Mouse (Mus musculus) liver, embryonic 14.5 days (tissue): ENCODE data around the gene Chst14. TPM values are rescaled to one million over a fixed set of nuclear protein-coding genes. Genes with fewer than 3 reads are reported as not detected.

Experiments used
- ATAC-seq: fragments of 200-750 bp; cut with Nextera tagmentation; 2 replicates; pipeline ENCODE4 v1.8.0; 2017; ENCODE audit warnings: moderate number of reproducible peaks, mild to moderate bottlenecking, moderate library complexity; ENCODE audit not compliant: insufficient read depth
- DNase-seq, 3 experiments: peaks; one replicate each; pipeline ENCODE4 v3.0.0-alpha.2; 2012 to 2013; ENCODE audit warnings: low read depth in 3 of 3, low spot score in 3 of 3
- H3K27ac ChIP-seq: fragments of 300-500 bp; sonication (generic); 2 replicates; pipeline ENCODE4 v1.5.1; 2014; ENCODE audit warnings: moderate library complexity, mild to moderate bottlenecking, control low read depth, inconsistent platforms
- H3K27me3 ChIP-seq: fragments of 300-500 bp; sonication (generic); 2 replicates; pipeline ENCODE4 v1.6.1; 2014; ENCODE audit warnings: mild to moderate bottlenecking, low read length, moderate library complexity; ENCODE audit not compliant: control insufficient read depth, insufficient read depth
- H3K36me3 ChIP-seq: fragments of 300-500 bp; sonication (generic); replicated peaks from 2 replicates; pipeline ENCODE4 v1.6.1; 2014; ENCODE audit warnings: low read depth; ENCODE audit not compliant: control insufficient read depth, insufficient read depth
- H3K4me1 ChIP-seq, 2 experiments: fragments of 200-500 bp in 1 of 2; fragments of 300-500 bp in 1 of 2; sonication (generic) in 1 of 2; replicated peaks; 2 replicates each; pipeline ENCODE4 v1.6.1; 2012 to 2014; ENCODE audit warnings: antibody characterized with exemption in 1 of 2, inconsistent platforms in 1 of 2, low read length in 1 of 2; ENCODE audit not compliant: control insufficient read depth in 2 of 2, insufficient read depth in 2 of 2
- H3K4me2 ChIP-seq: fragments of 300-500 bp; sonication (generic); 2 replicates; pipeline ENCODE4 v1.6.1; 2014; ENCODE audit warnings: low read depth, mild to moderate bottlenecking, control low read depth, moderate library complexity
- H3K4me3 ChIP-seq, 2 experiments: fragments of 200-500 bp in 1 of 2; fragments of 300-500 bp in 1 of 2; sonication (generic) in 1 of 2; 2 replicates each; pipeline ENCODE4 v1.5.1; 2012 to 2014; ENCODE audit warnings: low read depth in 2 of 2, low read length in 2 of 2, mild to moderate bottlenecking in 2 of 2, control low read depth in 1 of 2, inconsistent platforms in 1 of 2, moderate library complexity in 1 of 2; ENCODE audit not compliant: insufficient read depth in 1 of 2
- H3K9ac ChIP-seq: fragments of 300-500 bp; sonication (generic); replicated peaks from 2 replicates; pipeline ENCODE4 v1.6.1; 2014; ENCODE audit warnings: mild to moderate bottlenecking, control low read depth, moderate library complexity
- H3K9me3 ChIP-seq: fragments of 300-500 bp; sonication (generic); 2 replicates; pipeline ENCODE4 v1.6.1; 2016; ENCODE audit warnings: low read length, mixed read lengths; ENCODE audit not compliant: control insufficient read depth
- CTCF ChIP-seq: IDR thresholded peaks from 2 replicates; pipeline ENCODE4 v1.5.1; 2016; ENCODE audit warnings: antibody characterized with exemption, low read depth, control low read depth
- EP300 ChIP-seq: IDR thresholded peaks from 2 replicates; pipeline ENCODE4 v1.6.1; 2016; ENCODE audit warnings: antibody characterized with exemption, low read depth
- WGBS: fragments of 180-500 bp; shearing (Covaris S2); extraction: QIAGEN DNeasy Blood & Tissue Kit; methylation state at CpG from one replicate; pipeline ENCODE4 v1.1.7; 2014; ENCODE audit not compliant: insufficient replicate concordance; 5-methylcytosine and 5-hydroxymethylcytosine counted together
- polyA plus RNA-seq, 2 experiments: library from polyadenylated mRNA; depleted of rRNA in 1 of 2; stranded (reverse) in 1 of 2; unstranded in 1 of 2; fragments of >200 nt; fragmentation: Nextera tagmentation in 1 of 2; extraction: Ambion mirVana in 1 of 2; gene quantifications; 2 replicates each; pipeline versions ENCODE4 v1.2.1 to v1.2.3; 2012 to 2014

The Chst14 gene
- polyA plus RNA-seq, 2 experiments = 3.7 to 4.2 TPM

DNA sequence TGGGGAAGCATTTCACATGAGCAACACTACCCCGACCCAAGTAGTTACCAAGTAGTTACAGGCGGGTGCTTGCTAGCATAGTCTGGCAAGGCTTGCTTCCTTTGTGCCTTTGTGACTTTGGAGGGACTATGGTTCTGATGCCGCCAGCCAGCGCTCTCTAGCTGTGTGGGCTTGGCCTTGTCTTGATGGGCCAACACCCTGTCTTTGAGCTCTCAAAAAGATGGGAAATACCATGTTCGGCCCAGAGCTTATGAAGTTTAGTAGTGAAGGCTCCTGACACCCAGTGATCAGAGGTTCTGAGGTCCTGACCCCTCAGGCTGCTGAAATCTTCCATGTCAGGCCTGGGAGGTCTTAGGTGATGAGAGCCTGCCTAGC lies 20.2 kb upstream of the Chst14 start:
- H3K4me3 ChIP-seq = no peak overlapping the region
- ATAC-seq = no peak
- H3K4me1 ChIP-seq = peaks cover 19 to 25% of the 10 kb centered on the region in 2 experiments
- no peak overlapping the region for H3K9ac ChIP-seq
- H3K4me2 ChIP-seq = no peak overlapping the region
- DNase-seq = no peak
- H3K36me3 ChIP-seq = no peaks in the 10 kb centered on the region
- no peaks in the 10 kb centered on the region for H3K9me3 ChIP-seq
- no peak for TF ChIP-seq EP300
- TF ChIP-seq CTCF = no peak
- 76% methylated on average over 5 of the region's 5 CpGs for WGBS
- peaks cover 5% of the 10 kb centered on the region for H3K27me3 ChIP-seq
- H3K27ac ChIP-seq = no peak overlapping the region

- 68% methylated on average over 3 of the region's 3 CpGs for WGBS
- Histone ChIP-seq H3K4me2 (no peak overlapping the region), H3K36me3 (no peaks in the 10 kb centered on the region), H3K4me3 (no peak overlapping the region), H3K4me1 (peaks cover 15 to 24% of the 10 kb centered on the region in 2 experiments), H3K27ac (no peak overlapping the region), H3K9ac (no peak overlapping the region), H3K9me3 (no peaks in the 10 kb centered on the region), H3K27me3 (peaks cover 4% of the 10 kb centered on the region)
- ATAC-seq (no peak), DNase-seq (no peak)
- TF ChIP-seq CTCF (no peak), EP300 (no peak)
Observed at GRCm38 (mm10) chr2:118907781-118908180, 18.5 kb upstream of the Chst14 start.

DNA sequence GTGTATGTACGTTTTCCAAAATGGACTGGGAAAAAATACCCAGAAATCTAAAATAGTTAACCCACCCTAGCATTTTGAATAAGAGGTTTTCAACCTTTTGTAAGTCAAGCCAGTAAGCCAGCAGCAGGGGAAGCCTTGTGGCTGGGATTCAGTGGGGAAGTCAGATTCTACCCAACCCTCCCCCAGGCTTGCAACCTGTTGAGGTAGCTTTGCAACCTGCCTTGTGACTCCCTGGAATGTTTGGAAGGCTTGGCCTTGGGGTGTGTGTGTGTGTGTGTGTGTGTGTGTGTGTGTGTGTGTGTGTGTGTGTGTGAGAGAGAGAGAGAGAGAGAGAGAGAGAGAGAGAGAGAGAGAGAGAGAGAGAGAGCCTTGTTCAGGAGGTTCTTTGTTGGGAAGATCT lies 17.1 kb upstream of the Chst14 start:
- H3K4me1 ChIP-seq = peaks cover 2 to 10% of the 10 kb centered on the region in 2 experiments
- H3K27ac ChIP-seq = no peak overlapping the region
- H3K27me3 ChIP-seq = no peaks in the 10 kb centered on the region
- no peak for TF ChIP-seq CTCF
- TF ChIP-seq EP300 = no peak
- no peak for ATAC-seq
- no peak for DNase-seq
- no peak overlapping the region for H3K4me2 ChIP-seq
- WGBS = 58% methylated on average over 1 of the region's 1 CpGs
- H3K9ac ChIP-seq = no peak overlapping the region
- H3K36me3 ChIP-seq = no peaks in the 10 kb centered on the region
- no peak overlapping the region for H3K4me3 ChIP-seq
- H3K9me3 ChIP-seq = no peaks in the 10 kb centered on the region

DNA sequence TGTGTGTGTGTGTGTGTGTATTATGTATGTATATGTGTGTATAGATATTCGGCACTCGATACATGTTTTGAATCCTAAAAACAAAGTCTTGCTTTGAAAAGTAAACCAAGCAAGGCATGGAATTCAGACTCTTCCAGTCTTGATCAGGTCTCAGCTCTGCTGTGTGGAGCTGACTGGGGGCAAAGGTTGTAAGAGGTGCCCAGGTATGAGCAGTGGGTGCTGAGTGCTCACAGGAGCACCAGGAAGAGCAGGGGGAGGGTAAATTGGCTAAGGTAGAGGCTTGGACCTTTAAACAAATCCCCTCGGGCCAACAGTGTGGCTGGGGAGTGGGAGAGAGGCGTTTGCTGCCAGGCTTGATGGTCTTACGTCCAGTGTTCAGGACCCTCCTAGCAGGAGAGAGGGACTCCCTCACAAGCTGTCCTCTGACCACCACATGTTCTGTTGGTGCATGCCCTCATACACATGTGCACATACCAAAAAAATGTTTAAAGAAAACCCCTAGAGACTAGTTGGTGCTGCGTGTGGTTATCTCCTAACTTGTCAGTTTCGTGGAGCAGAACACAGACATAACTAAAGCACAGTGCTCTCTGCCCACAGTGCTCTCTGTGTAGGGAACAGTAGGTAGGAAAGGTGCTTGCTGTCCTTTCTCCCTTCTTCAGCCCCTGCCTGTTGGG lies 15.6 kb upstream of the Chst14 start:
- H3K27ac ChIP-seq = no peak overlapping the region
- no peaks in the 10 kb centered on the region for H3K27me3 ChIP-seq
- H3K36me3 ChIP-seq = no peaks in the 10 kb centered on the region
- peaks cover 0 to 5% of the 10 kb centered on the region in 2 experiments; a peak in 3 of 4 replicates for H3K4me1 ChIP-seq
- DNase-seq = no peak
- TF ChIP-seq CTCF (no peak), EP300 (no peak)
- WGBS = 67% methylated on average over 7 of the region's 7 CpGs
- H3K4me2 ChIP-seq = no peak overlapping the region
- no peaks in the 10 kb centered on the region for H3K9me3 ChIP-seq
- H3K9ac ChIP-seq = no peak overlapping the region
- no peak for ATAC-seq
- H3K4me3 ChIP-seq = no peak overlapping the region

DNA sequence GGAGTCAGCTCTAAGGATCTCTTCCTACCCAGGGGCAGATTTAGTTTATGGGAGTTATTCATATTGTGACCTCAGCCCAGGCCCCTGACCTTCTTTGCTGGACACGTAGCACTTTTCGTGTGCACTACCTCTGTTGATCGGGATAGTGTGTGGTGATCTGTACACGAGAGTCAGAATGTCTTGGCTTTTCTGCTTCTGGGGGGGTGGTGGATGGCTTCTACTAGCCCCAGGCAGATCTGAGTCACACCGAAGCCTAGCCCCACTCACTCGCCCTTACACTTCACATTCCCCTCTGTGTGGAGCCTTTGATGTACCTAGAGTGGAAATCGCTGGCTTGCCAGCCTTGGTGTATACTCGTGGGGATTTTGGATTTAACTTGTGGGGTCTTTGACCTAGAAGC lies 13.6 kb upstream of the Chst14 start:
- H3K9me3 ChIP-seq = no peaks in the 10 kb centered on the region
- WGBS = 78% methylated on average over 8 of the region's 8 CpGs
- TF ChIP-seq CTCF (no peak), EP300 (no peak)
- no peak overlapping the region for H3K27ac ChIP-seq
- H3K9ac ChIP-seq = no peak overlapping the region
- no peak overlapping the region for H3K4me2 ChIP-seq
- no peak for DNase-seq
- no peak for ATAC-seq
- peaks cover 5% of the 10 kb centered on the region for H3K36me3 ChIP-seq
- H3K4me3 ChIP-seq = no peak overlapping the region
- peaks cover 0 to 5% of the 10 kb centered on the region in 2 experiments; a peak in 2 of 4 replicates for H3K4me1 ChIP-seq
- H3K27me3 ChIP-seq = no peaks in the 10 kb centered on the region
